Mouse (Mus musculus): Measurements from ENCODE around the gene Zmynd10. TPM values are rescaled to one million over a fixed set of nuclear protein-coding genes. Genes with fewer than 3 reads are reported as not detected.
A peak's percentile ranks its signal among the peaks of the same experiment; 100 is the strongest.

Zmynd10 gene
- polyA plus RNA-seq, 1 experiment from 2014 or later = 3.3 TPM

DNA sequence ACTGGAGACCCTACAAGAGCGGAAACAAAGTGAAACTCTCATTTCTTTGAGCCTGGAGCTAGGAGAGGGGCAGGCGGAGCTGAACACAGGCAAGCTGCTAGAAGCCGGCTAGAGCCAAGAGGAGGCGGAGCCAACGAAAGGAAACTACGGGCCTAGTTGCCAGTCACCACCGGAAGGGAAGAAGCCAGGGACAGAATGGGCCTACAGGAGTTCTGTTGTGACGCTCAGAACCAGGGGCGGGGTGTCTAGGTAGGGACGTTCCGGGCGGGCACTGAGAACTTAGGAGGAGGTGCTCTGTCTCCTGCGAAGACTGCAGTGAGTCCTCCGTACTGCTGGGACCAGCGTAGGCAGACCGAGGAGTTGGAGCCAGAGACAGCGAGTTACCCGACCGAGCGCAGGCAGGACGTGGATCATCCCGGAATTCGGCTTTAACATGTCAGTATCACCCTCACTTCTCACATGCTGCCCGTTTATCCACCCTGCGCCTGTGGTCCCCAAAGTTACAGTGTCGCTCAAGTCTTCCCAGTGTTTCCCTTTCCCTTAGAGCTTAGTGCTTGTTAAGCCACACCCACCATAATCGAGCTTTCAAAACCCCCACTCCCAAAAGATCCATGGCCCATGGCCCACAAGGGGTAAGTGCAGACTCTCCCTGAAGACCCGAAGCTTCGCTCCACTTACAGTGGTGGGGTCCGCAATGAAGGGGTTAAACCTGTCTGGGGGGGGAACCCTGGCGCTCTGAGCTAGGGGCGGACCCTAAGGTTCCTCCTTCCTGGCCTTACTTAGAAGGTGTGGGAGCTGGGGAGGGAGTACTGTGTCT lies 33.6 kb downstream of the Zmynd10 start, which contains the start of gene Hyal3:
TSS of gene Hyal3 (plus strand) at position 318 of the 817 bp plus-strand sequence.
- Histone ChIP-seq H3K27ac (peak within 1 kb of the TSS; percentile 83), H3K9ac (peak within 1 kb of the TSS; percentile 75), H3K4me1 (replicated peaks; ENCODE audit: control insufficient read depth, insufficient read depth, low read length) (peaks cover 17% of the 10 kb centered on the region), H3K4me2 (replicated peaks) (peak within 1 kb of the TSS; percentile 72), H3K27me3 (ENCODE audit: control insufficient read depth, insufficient read depth, low read length) (no peaks in the 10 kb centered on the region), H3K4me3 (replicated peaks; ENCODE audit: low read length) (peak within 1 kb of the TSS; percentile 55), H3K36me3 (replicated peaks; ENCODE audit: control insufficient read depth, insufficient read depth) (no peaks in the 10 kb centered on the region), H3K9me3 (ENCODE audit: control insufficient read depth, low read length) (no peaks in the 10 kb centered on the region)
- ATAC-seq (ENCODE audit: low FRiP score) = peak; percentile 73
- under 1% methylated on average over 32 of the region's 32 CpGs for WGBS
- peak; percentile 83 for DNase-seq (ENCODE audit: low spot score)

- DNase-seq (ENCODE audit: low spot score) (no peak), ATAC-seq (ENCODE audit: low FRiP score) (no peak)
- WGBS = 80% methylated on average over 4 of the region's 4 CpGs
- Histone ChIP-seq H3K9me3 (ENCODE audit: control insufficient read depth, low read length) (no peaks in the 10 kb centered on the region), H3K4me3 (replicated peaks; ENCODE audit: low read length) (peak overlapping the region; percentile 55), H3K9ac (peak overlapping the region; percentile 75), H3K27me3 (ENCODE audit: control insufficient read depth, insufficient read depth, low read length) (no peaks in the 10 kb centered on the region), H3K4me2 (replicated peaks) (peak overlapping the region; percentile 72), H3K27ac (no peak overlapping the region), H3K4me1 (replicated peaks; ENCODE audit: control insufficient read depth, insufficient read depth, low read length) (peaks cover 17% of the 10 kb centered on the region), H3K36me3 (replicated peaks; ENCODE audit: control insufficient read depth, insufficient read depth) (no peaks in the 10 kb centered on the region)
These were observed 34.5 kb downstream of the Zmynd10 start for GRCm38 (mm10) chr9:107581584-107581983.

- DNase-seq (ENCODE audit: low spot score) = no peak
- Histone ChIP-seq H3K4me2 (replicated peaks) (no peak overlapping the region), H3K27ac (no peak overlapping the region), H3K4me3 (replicated peaks; ENCODE audit: low read length) (no peak overlapping the region), H3K36me3 (replicated peaks; ENCODE audit: control insufficient read depth, insufficient read depth) (no peaks in the 10 kb centered on the region), H3K9me3 (ENCODE audit: control insufficient read depth, low read length) (no peaks in the 10 kb centered on the region), H3K4me1 (replicated peaks; ENCODE audit: control insufficient read depth, insufficient read depth, low read length) (peaks cover 17% of the 10 kb centered on the region), H3K27me3 (ENCODE audit: control insufficient read depth, insufficient read depth, low read length) (no peaks in the 10 kb centered on the region), H3K9ac (no peak overlapping the region; the same call in 1 of the 2 replicates)
- no peak for ATAC-seq (ENCODE audit: low FRiP score)
- WGBS = 90% methylated on average over 7 of the region's 7 CpGs
These were observed 35.5 kb downstream of the Zmynd10 start for GRCm38 (mm10) chr9:107582509-107583062.

GRCm38 (mm10) chr9:107583174-107583573 lies 36.1 kb downstream of the Zmynd10 start:
- H3K4me1 ChIP-seq (replicated peaks; ENCODE audit: control insufficient read depth, insufficient read depth, low read length) = peaks cover 20% of the 10 kb centered on the region
- H3K36me3 ChIP-seq (replicated peaks; ENCODE audit: control insufficient read depth, insufficient read depth) = no peaks in the 10 kb centered on the region
- no peaks in the 10 kb centered on the region for H3K9me3 ChIP-seq (ENCODE audit: control insufficient read depth, low read length)
- no peak overlapping the region for H3K4me2 ChIP-seq (replicated peaks)
- no peak overlapping the region for H3K27ac ChIP-seq
- WGBS = 92% methylated on average over 14 of the region's 14 CpGs
- ATAC-seq (ENCODE audit: low FRiP score) = no peak
- H3K9ac ChIP-seq = no peak overlapping the region
- no peak overlapping the region for H3K4me3 ChIP-seq (replicated peaks; ENCODE audit: low read length)
- H3K27me3 ChIP-seq (ENCODE audit: control insufficient read depth, insufficient read depth, low read length) = no peaks in the 10 kb centered on the region
- no peak for DNase-seq (ENCODE audit: low spot score)

DNA sequence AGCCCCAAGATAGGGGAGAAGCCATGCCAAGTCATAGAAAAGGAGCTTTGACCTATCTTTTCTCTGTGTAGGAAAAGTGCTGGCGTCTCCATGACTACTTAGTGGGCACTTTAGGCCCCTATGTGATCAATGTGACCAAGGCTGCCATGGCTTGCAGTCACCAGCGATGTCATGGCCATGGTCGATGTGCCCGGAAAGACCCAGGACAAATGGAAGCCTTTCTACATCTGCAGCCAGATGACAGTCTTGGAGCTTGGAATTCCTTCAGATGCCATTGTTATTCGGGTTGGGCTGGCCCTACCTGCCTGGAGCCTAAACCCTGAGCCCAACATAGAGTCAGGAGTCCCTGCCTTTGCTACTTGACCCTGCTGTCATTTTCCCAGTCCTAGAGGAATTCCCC lies 39.4 kb downstream of the Zmynd10 start:
- H3K9ac ChIP-seq = no peak overlapping the region
- H3K27me3 ChIP-seq (ENCODE audit: control insufficient read depth, insufficient read depth, low read length) = no peaks in the 10 kb centered on the region
- H3K36me3 ChIP-seq (replicated peaks; ENCODE audit: control insufficient read depth, insufficient read depth) = peaks cover 14% of the 10 kb centered on the region
- DNase-seq (ENCODE audit: low spot score) = no peak
- no peak overlapping the region for H3K4me3 ChIP-seq (replicated peaks; ENCODE audit: low read length)
- no peaks in the 10 kb centered on the region for H3K9me3 ChIP-seq (ENCODE audit: control insufficient read depth, low read length)
- no peak overlapping the region for H3K4me2 ChIP-seq (replicated peaks)
- 91% methylated on average over 5 of the region's 5 CpGs for WGBS
- no peak overlapping the region for H3K27ac ChIP-seq
- H3K4me1 ChIP-seq (replicated peaks; ENCODE audit: control insufficient read depth, insufficient read depth, low read length) = peaks cover 12% of the 10 kb centered on the region
- ATAC-seq (ENCODE audit: low FRiP score) = no peak

DNA sequence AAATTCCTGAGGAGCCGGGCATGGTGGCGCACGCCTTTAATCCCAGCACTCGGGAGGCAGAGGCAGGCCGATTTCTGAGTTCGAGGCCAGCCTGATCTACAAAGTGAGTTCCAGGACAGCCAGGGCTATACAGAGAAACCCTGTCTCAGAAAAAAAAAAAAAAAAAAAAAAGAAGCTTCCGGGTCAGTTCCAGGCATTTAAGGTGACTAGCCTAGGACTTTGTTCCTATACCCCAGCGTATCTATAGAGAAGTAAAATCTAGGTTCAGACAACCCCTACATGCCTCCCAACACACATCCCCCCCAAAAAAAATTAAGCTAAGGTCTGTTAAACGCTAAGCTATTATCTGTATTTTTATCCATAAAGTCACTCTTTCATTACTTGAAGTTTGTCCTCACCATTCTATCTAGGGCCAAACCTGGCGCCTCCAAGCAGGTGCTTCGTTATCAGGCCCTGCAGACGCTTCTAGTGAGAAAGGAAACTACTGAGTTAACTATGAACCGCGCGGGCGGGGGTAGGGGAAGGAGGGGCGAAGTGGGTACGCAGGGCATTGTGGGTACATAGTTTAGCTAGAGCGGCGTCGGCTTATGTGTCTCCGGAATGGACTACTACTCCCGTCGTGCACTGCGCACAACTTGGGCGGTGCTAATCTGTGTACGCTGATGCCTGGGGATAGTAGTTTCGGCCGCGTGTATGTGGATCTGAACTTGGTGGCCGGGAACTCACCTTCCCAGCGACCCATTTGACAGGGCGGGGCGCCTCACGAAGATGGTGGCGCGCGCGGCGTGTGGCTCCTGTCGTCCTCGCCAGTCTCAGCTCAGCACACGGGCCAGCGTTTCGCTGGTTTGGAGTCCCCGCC lies 40.1 kb downstream of the Zmynd10 start, which contains the start of gene Ifrd2:
TSS of gene Ifrd2 (plus strand) at position 669 of the 859 bp plus-strand sequence.
- Histone ChIP-seq H3K4me3 (replicated peaks; ENCODE audit: low read length) (peak within 1 kb of the TSS; percentile 59), H3K36me3 (replicated peaks; ENCODE audit: control insufficient read depth, insufficient read depth) (peaks cover 21% of the 10 kb centered on the region), H3K9me3 (ENCODE audit: control insufficient read depth, low read length) (no peaks in the 10 kb centered on the region), H3K4me1 (replicated peaks; ENCODE audit: control insufficient read depth, insufficient read depth, low read length) (peaks cover 9% of the 10 kb centered on the region), H3K27me3 (ENCODE audit: control insufficient read depth, insufficient read depth, low read length) (no peaks in the 10 kb centered on the region), H3K9ac (peak within 1 kb of the TSS; percentile 51), H3K27ac (no peak within 1 kb of the TSS), H3K4me2 (replicated peaks) (peak within 1 kb of the TSS; percentile 90)
- peak; percentile 98 for ATAC-seq (ENCODE audit: low FRiP score)
- 14% methylated on average over 46 of the region's 46 CpGs for WGBS
- DNase-seq (ENCODE audit: low spot score) = peak; percentile 97

DNA sequence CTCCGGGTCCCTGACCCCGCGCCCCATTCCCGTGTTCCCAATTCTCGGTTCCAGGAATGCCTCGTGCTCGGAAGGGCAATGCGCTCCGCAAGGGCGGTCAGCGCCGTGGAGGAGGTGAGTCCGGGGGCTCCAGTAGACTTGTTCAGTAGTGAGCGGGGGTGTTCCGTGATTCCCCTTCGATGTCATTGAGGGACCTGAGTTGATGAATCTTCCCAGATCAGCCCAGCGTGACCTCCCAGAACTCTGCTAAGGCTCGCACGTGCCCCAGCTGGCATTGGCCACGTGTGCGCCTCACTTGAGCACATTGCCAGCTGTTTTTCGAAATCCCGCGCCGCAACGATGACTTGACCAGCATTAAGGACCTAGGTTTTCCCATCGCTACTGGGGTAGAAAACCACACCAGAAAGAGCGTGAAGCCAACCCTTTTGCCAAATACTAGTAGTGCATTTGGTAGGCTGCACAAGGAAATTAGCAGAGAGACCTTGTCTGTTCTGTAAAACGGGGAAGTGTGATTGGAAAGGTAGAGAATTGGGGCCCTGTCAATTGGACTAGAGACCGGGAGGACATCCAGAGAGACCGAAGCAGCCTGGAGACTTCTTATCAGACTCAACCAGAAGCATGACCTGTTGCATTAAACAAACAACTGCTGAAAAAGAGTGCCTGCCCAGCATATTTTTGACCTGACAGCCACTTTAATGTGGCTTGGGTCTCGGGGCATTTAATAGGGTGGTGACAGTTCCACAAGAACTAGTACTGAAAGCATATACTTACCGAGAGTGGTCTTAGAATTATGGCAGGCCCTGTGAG lies 40.9 kb downstream of the Zmynd10 start:
- H3K4me1 ChIP-seq (replicated peaks; ENCODE audit: control insufficient read depth, insufficient read depth, low read length) = peaks cover 9% of the 10 kb centered on the region
- no peak overlapping the region for H3K27ac ChIP-seq
- DNase-seq (ENCODE audit: low spot score) (peak; percentile 41), ATAC-seq (ENCODE audit: low FRiP score) (peak; percentile 42)
- H3K4me3 ChIP-seq (replicated peaks; ENCODE audit: low read length) = peak overlapping the region; percentile 59
- H3K4me2 ChIP-seq (replicated peaks) = peak overlapping the region; percentile 90
- peak overlapping the region; percentile 51 for H3K9ac ChIP-seq
- no peaks in the 10 kb centered on the region for H3K9me3 ChIP-seq (ENCODE audit: control insufficient read depth, low read length)
- H3K27me3 ChIP-seq (ENCODE audit: control insufficient read depth, insufficient read depth, low read length) = no peaks in the 10 kb centered on the region
- H3K36me3 ChIP-seq (replicated peaks; ENCODE audit: control insufficient read depth, insufficient read depth) = peaks cover 28% of the 10 kb centered on the region
- WGBS = 5% methylated on average over 33 of the region's 33 CpGs

GRCm38 (mm10) chr9:107590058-107590772 lies 43.1 kb downstream of the Zmynd10 start:
- H3K4me2 ChIP-seq (replicated peaks) = no peak overlapping the region
- DNase-seq (ENCODE audit: low spot score) (no peak), ATAC-seq (ENCODE audit: low FRiP score) (no peak)
- H3K27ac ChIP-seq = no peak overlapping the region
- H3K9ac ChIP-seq = no peak overlapping the region
- no peak overlapping the region for H3K4me3 ChIP-seq (replicated peaks; ENCODE audit: low read length)
- no peaks in the 10 kb centered on the region for H3K27me3 ChIP-seq (ENCODE audit: control insufficient read depth, insufficient read depth, low read length)
- no peaks in the 10 kb centered on the region for H3K9me3 ChIP-seq (ENCODE audit: control insufficient read depth, low read length)
- WGBS = 94% methylated on average over 25 of the region's 25 CpGs
- H3K36me3 ChIP-seq (replicated peaks; ENCODE audit: control insufficient read depth, insufficient read depth) = peaks cover 36% of the 10 kb centered on the region
- H3K4me1 ChIP-seq (replicated peaks; ENCODE audit: control insufficient read depth, insufficient read depth, low read length) = peaks cover 9% of the 10 kb centered on the region

All from hindbrain, embryonic 14.5 days (tissue).